Mouse (Mus musculus): ENCODE measurements around the gene Usp46.

DNA sequence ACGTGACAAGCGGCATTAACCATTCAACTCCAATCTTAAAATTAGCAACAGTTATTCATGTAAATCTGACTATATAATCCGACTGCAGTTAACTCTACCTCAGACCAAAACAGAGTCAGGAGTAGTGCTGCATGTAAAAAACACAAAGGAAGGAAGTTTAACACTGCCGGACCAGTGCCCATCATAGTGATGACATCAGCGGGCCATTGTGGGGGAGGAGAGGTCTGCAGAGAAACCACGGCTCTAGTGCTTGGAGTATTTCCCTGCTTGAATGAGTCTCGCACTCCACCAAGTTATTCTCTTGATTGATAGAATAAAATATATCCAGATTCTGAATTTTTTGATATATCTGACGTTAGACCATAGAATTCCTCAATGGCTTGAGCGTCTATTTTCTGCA, 66.5 kb downstream of the Usp46 start:
- TF ChIP-seq CTCF (IDR thresholded peaks at IDR 0.05; ENCODE audit: low read depth) = no peak
- no peak for TF ChIP-seq EP300 (IDR thresholded peaks at IDR 0.05; ENCODE audit: low read depth)

Data from liver, postnatal 0 days (tissue).